In the genomic region with DNA sequence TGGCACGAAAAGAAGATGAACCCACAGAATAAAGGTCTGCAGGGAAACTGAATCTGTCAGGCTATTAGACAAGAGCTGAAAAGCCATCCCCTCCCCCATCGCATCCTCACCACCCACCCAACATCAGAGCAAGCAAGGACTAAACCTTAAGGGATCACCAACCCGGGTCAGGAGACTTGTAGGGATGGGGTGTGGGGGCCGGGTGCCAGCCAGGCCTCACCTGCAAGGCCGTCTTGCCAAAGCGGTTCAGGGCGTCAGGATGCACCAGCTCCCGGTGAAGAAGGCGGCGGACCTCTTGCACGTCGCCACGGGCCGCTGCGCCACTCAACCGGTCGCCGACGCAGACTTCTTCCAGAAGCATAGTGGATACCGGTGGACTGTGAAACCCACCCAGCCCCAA, we compare ENCODE assay signal across 7 mouse cellular contexts. TPM values are rescaled to one million over a fixed set of nuclear protein-coding genes. Genes with fewer than 3 reads are reported as not detected.
DNase-seq lines count a peak whose midpoint lies in the region; ATAC-seq and TF ChIP-seq lines count a peak whose summit lies in the region.

No protein-coding gene starts in this region.

- H3K4me1 ChIP-seq in lung, adult 2 months (ENCODE audit: control insufficient read depth, insufficient read depth, low read length): peaks cover 12% of the 10 kb centered on the region; the same call in 1 of the 2 replicates
- peaks cover 23% of the 10 kb centered on the region for H3K4me1 ChIP-seq in embryonic facial prominence, embryonic 14.5 days (ENCODE audit: control insufficient read depth, insufficient read depth, low read length)
- H3K4me1 ChIP-seq in limb, embryonic 12.5 days (replicated peaks): peaks cover 35% of the 10 kb centered on the region
- H3K4me1 ChIP-seq in small intestine, adult 2 months (ENCODE audit: control insufficient read depth, insufficient read depth, insufficient read length, low read length): peaks cover 9% of the 10 kb centered on the region

- peak overlapping the region; percentile 97 for H3K4me3 ChIP-seq in lung, adult 2 months (replicated peaks; ENCODE audit: extremely low read depth, low read depth, low read length)
- peak overlapping the region; percentile 81 for H3K4me3 ChIP-seq in embryonic facial prominence, embryonic 14.5 days (ENCODE audit: low read depth, low read length)
- H3K4me3 ChIP-seq in limb, embryonic 12.5 days (replicated peaks): peak overlapping the region; percentile 73
- peak overlapping the region; percentile 83 for H3K4me3 ChIP-seq in small intestine, adult 2 months (ENCODE audit: low read depth, low read length)

- peak overlapping the region; percentile 70 for H3K4me2 ChIP-seq in embryonic facial prominence, embryonic 14.5 days (ENCODE audit: low read depth, low read length)
- H3K4me2 ChIP-seq in limb, embryonic 12.5 days: peak overlapping the region; percentile 92

- H3K27ac ChIP-seq in embryonic facial prominence, embryonic 14.5 days (replicated peaks; ENCODE audit: low read depth, low read length): peak overlapping the region; percentile 71
- H3K27ac ChIP-seq in limb, embryonic 12.5 days: peak overlapping the region; percentile 90
- H3K27ac ChIP-seq in small intestine, adult 2 months (ENCODE audit: insufficient read depth, low read depth, low read length): peak overlapping the region; percentile 61

- DNase-seq in lung, adult 2 months: no peak
- DNase-seq in lung, postnatal 25 days (ENCODE audit: low spot score): no peak
- peak; percentile 31 for DNase-seq in adipocyte (ENCODE audit: low spot score)
- no peak for DNase-seq in embryonic facial prominence, embryonic 14.5 days (ENCODE audit: low spot score)
- no peak for DNase-seq in layer of hippocampus, postnatal 10 days (ENCODE audit: low spot score in 2 of 2)

- no peak for TF ChIP-seq CTCF in lung, adult 2 months (IDR thresholded peaks at IDR 0.05; ENCODE audit: insufficient read depth, low read length)
- no peak for TF ChIP-seq CTCF in small intestine, adult 2 months (IDR thresholded peaks at IDR 0.05; ENCODE audit: extremely low read depth, insufficient read length, insufficient replicate concordance, low read depth, low read length)

- H3K36me3 ChIP-seq in embryonic facial prominence, embryonic 14.5 days (ENCODE audit: control insufficient read depth, insufficient read depth, low read length): 0 out of 2 replicates have a peak, but pooled peaks cover 4% of the 10 kb centered on the region
- peaks cover under 1% of the 10 kb centered on the region; the same call in 1 of the 2 replicates for H3K36me3 ChIP-seq in limb, embryonic 12.5 days
- peaks cover 1% of the 10 kb centered on the region for H3K36me3 ChIP-seq in small intestine, adult 2 months (ENCODE audit: control insufficient read depth, insufficient read depth, low read length)

- H3K9me3 ChIP-seq in embryonic facial prominence, embryonic 14.5 days (ENCODE audit: control insufficient read depth, low read length): no peaks in the 10 kb centered on the region
- H3K9me3 ChIP-seq in limb, embryonic 12.5 days: no peaks in the 10 kb centered on the region

- peak overlapping the region; percentile 75 for H3K9ac ChIP-seq in embryonic facial prominence, embryonic 14.5 days (ENCODE audit: low read depth, low read length)
- peak overlapping the region; percentile 71 for H3K9ac ChIP-seq in limb, embryonic 12.5 days (replicated peaks)

- no peak for TF ChIP-seq POLR2A in lung, adult 2 months (IDR thresholded peaks at IDR 0.05; ENCODE audit: borderline replicate concordance, extremely low read depth, low read depth, low read length)
- TF ChIP-seq POLR2A in small intestine, adult 2 months (IDR thresholded peaks at IDR 0.05; ENCODE audit: low read depth, low read length): no peak

- ATAC-seq in embryonic facial prominence, embryonic 14.5 days (ENCODE audit: low read depth): no peak
- ATAC-seq in limb, embryonic 12.5 days (ENCODE audit: insufficient number of reproducible peaks, insufficient read depth, low FRiP score, low TSS enrichment, low read depth): no peak

- under 1% methylated on average over 20 of the region's 20 CpGs for WGBS in lung, adult 2 months
- WGBS in embryonic facial prominence, embryonic 14.5 days: 3% methylated on average over 15 of the region's 20 CpGs
- under 1% methylated on average over 20 of the region's 20 CpGs for WGBS in limb, embryonic 12.5 days
- WGBS in small intestine, adult 2 months: under 1% methylated on average over 20 of the region's 20 CpGs

- H3K27me3 ChIP-seq in embryonic facial prominence, embryonic 14.5 days (replicated peaks; ENCODE audit: control insufficient read depth, insufficient read depth, low read length): no peaks in the 10 kb centered on the region
- H3K27me3 ChIP-seq in limb, embryonic 12.5 days: no peaks in the 10 kb centered on the region
- no peaks in the 10 kb centered on the region for H3K27me3 ChIP-seq in small intestine, adult 2 months (ENCODE audit: control insufficient read depth, insufficient read depth, low read length)

RNA-seq across cellular contexts. Expression of gene Cdkn2d, which starts 0.6 kb away (rescaled TPM):
- polyA plus RNA-seq in lung, adult 2 months (2012; rRNA removed): 33.5 and 34.7 TPM in 2 replicates
- 57.2 and 57.7 TPM in 2 replicates for polyA plus RNA-seq in embryonic facial prominence, embryonic 14.5 days (2014; fragmentation: Nextera tagmentation; extraction: Ambion mirVana)
- polyA plus RNA-seq in limb, embryonic 12.5 days (2016; fragmentation: Nextera tagmentation; extraction: Ambion mirVana): 46.1 and 46.9 TPM in 2 replicates
- 11.0 and 27.1 TPM in 2 replicates for polyA plus RNA-seq in small intestine, adult 2 months (2012; rRNA removed)
- 10 to 100 TPM; 66.7 to 69.5 TPM for total RNA-seq in layer of hippocampus, postnatal 10 days (2021)

RNA-seq across cellular contexts. Expression of gene Kri1, which starts 2.8 kb away (rescaled TPM):
- 16.9 and 21.5 TPM in 2 replicates for polyA plus RNA-seq in lung, adult 2 months (2012; rRNA removed)
- 11.0 and 14.4 TPM in 2 replicates for polyA plus RNA-seq in embryonic facial prominence, embryonic 14.5 days (2014; fragmentation: Nextera tagmentation; extraction: Ambion mirVana)
- polyA plus RNA-seq in limb, embryonic 12.5 days (2016; fragmentation: Nextera tagmentation; extraction: Ambion mirVana): 18.1 and 22.2 TPM in 2 replicates
- 9.1 and 9.6 TPM in 2 replicates for polyA plus RNA-seq in small intestine, adult 2 months (2012; rRNA removed)
- total RNA-seq in layer of hippocampus, postnatal 10 days (2021): 10 to 100 TPM; 37.7 to 39.2 TPM

RNA-seq across cellular contexts. Expression of gene Ap1m2, which starts 21.5 kb away (rescaled TPM):
- polyA plus RNA-seq in lung, adult 2 months (2012; rRNA removed): 21.4 and 33.9 TPM in 2 replicates
- 20.8 and 22.7 TPM in 2 replicates for polyA plus RNA-seq in embryonic facial prominence, embryonic 14.5 days (2014; fragmentation: Nextera tagmentation; extraction: Ambion mirVana)
- 9.0 and 9.5 TPM in 2 replicates for polyA plus RNA-seq in limb, embryonic 12.5 days (2016; fragmentation: Nextera tagmentation; extraction: Ambion mirVana)
- polyA plus RNA-seq in small intestine, adult 2 months (2012; rRNA removed): 36.4 and 69.5 TPM in 2 replicates
- total RNA-seq in layer of hippocampus, postnatal 10 days (2021): 1 to 10 TPM in 1 of 2 experiments, under 1 TPM in 1; 0.45 to 1.3 TPM

RNA-seq across cellular contexts. Expression of gene Atg4d, which starts 25.5 kb away (rescaled TPM):
- 31.9 and 36.8 TPM in 2 replicates for polyA plus RNA-seq in lung, adult 2 months (2012; rRNA removed)
- 26.3 and 35.5 TPM in 2 replicates for polyA plus RNA-seq in embryonic facial prominence, embryonic 14.5 days (2014; fragmentation: Nextera tagmentation; extraction: Ambion mirVana)
- 29.8 and 34.9 TPM in 2 replicates for polyA plus RNA-seq in limb, embryonic 12.5 days (2016; fragmentation: Nextera tagmentation; extraction: Ambion mirVana)
- 70.1 and 144 TPM in 2 replicates for polyA plus RNA-seq in small intestine, adult 2 months (2012; rRNA removed)
- 10 to 100 TPM; 28.8 to 29.4 TPM for total RNA-seq in layer of hippocampus, postnatal 10 days (2021)

RNA-seq across cellular contexts. Expression of gene Slc44a2, which starts 29.9 kb away (rescaled TPM):
- 192 and 271 TPM in 2 replicates for polyA plus RNA-seq in lung, adult 2 months (2012; rRNA removed)
- polyA plus RNA-seq in embryonic facial prominence, embryonic 14.5 days (2014; fragmentation: Nextera tagmentation; extraction: Ambion mirVana): 111 and 132 TPM in 2 replicates
- 103 and 110 TPM in 2 replicates for polyA plus RNA-seq in limb, embryonic 12.5 days (2016; fragmentation: Nextera tagmentation; extraction: Ambion mirVana)
- 11.9 and 12.7 TPM in 2 replicates for polyA plus RNA-seq in small intestine, adult 2 months (2012; rRNA removed)
- total RNA-seq in layer of hippocampus, postnatal 10 days (2021): 10 to 100 TPM; 62.2 to 63.6 TPM
